Mouse (Mus musculus): ENCODE results near the gene Ccdc51. TPM values are rescaled to one million over a fixed set of nuclear protein-coding genes. Genes with fewer than 3 reads are reported as not detected.

The Ccdc51 gene
- polyA plus RNA-seq, 1 experiment: 12.4 TPM

DNA sequence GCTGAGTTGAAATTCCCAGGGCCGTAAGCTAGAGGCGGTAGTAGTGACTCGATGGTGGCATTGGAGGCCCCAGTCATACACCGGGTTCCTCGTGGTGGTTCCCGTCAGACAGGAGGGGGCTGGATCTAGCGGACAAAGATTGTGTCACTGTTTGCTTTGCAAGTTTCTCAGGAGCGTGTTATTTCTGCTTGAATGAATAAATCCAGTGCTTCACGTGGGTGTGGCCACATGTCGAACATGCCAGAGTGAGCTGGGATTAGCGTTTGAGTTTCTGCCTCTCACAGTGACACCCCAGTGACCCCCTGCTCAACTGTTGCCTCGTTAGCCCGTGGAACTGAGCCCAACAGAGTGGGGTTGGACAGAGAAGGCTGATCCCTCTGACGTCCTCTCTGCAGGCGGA is 8.2 kb downstream of the Ccdc51 start:
- Histone ChIP-seq H3K79me2 (ENCODE audit: control insufficient read depth, insufficient read depth) (no peaks in the 10 kb centered on the region), H3K79me3 (ENCODE audit: low read depth) (no peaks in the 10 kb centered on the region), H3K27me3 (ENCODE audit: control insufficient read depth, insufficient read depth, insufficient read length) (no peaks in the 10 kb centered on the region), H3ac (ENCODE audit: control insufficient read depth, insufficient read length, low read depth) (no peak overlapping the region), H3K36me3 (ENCODE audit: control insufficient read depth, insufficient read depth) (peaks cover 5% of the 10 kb centered on the region), H3K4me3 (ENCODE audit: insufficient read depth, poor library complexity, severe bottlenecking) (no peak overlapping the region)
- TF ChIP-seq MYOD1 (IDR thresholded peaks at IDR 0.05; ENCODE audit: control insufficient read depth, insufficient read length, low read depth) (no peak), MYOG (IDR thresholded peaks at IDR 0.05; ENCODE audit: control insufficient read depth, extremely low read depth, insufficient read length) (no peak), CEBPB (IDR thresholded peaks at IDR 0.05; ENCODE audit: low read depth) (no peak), FOSL1 (IDR thresholded peaks at IDR 0.05; ENCODE audit: insufficient read depth, low read length, poor library complexity, severe bottlenecking) (no peak), MAX (IDR thresholded peaks at IDR 0.05) (no peak), CTCF (IDR thresholded peaks at IDR 0.05; ENCODE audit: control insufficient read depth, insufficient read depth, insufficient read length) (no peak), USF1 (IDR thresholded peaks at IDR 0.05; ENCODE audit: low read depth) (no peak)

DNA sequence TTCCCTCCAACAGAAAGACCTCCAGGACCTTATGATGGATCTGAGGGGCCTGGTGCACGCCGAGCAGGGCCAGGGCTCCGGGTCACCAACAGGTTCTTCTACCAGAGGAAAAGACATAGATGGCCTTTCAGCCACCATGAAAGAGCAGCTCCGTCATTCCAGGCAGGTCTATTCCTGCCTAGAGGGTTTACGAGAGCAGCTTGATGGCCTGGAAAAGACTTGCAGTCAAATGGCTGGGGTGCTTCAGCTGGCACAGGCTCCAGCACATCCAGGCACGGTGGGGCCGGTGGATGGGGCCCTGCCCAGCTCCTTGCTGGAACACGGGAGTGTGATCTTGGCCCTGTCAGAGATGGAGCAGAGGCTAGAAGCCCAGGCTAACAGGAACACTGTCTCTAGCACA is 9.5 kb downstream of the Ccdc51 start:
- Histone ChIP-seq H3K4me3 (ENCODE audit: insufficient read depth, poor library complexity, severe bottlenecking) (no peak overlapping the region), H3K79me2 (ENCODE audit: control insufficient read depth, insufficient read depth) (peaks cover 5% of the 10 kb centered on the region), H3ac (ENCODE audit: control insufficient read depth, insufficient read length, low read depth) (no peak overlapping the region), H3K79me3 (ENCODE audit: low read depth) (no peaks in the 10 kb centered on the region), H3K27me3 (ENCODE audit: control insufficient read depth, insufficient read depth, insufficient read length) (no peaks in the 10 kb centered on the region), H3K36me3 (ENCODE audit: control insufficient read depth, insufficient read depth) (peaks cover 5% of the 10 kb centered on the region)
- no peak for TF ChIP-seq FOSL1 (IDR thresholded peaks at IDR 0.05; ENCODE audit: insufficient read depth, low read length, poor library complexity, severe bottlenecking)
- TF ChIP-seq CEBPB (IDR thresholded peaks at IDR 0.05; ENCODE audit: low read depth): no peak

DNA sequence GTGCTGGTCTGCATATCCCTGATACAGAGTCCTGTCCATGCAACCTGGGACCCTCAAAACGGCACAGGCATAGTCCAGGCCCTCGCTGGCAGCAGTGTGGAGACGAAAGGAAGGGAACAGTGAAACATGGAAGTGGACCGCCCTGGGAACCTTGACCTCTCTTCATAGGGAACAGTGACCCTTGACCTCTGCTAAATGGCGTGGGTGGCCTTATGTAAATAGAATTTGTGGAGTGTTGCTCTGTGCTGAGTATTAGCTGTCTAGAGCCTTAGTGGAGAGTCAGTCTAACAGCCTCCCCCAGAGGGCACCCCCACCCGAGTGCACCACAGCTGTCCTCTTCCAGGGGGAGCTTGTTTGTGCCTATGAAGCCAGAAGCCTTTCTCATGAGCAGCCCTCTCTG is 10.5 kb downstream of the Ccdc51 start:
- TF ChIP-seq CTCF (IDR thresholded peaks at IDR 0.05; ENCODE audit: control insufficient read depth, insufficient read depth, insufficient read length): no peak
- no peak for TF ChIP-seq MAX (IDR thresholded peaks at IDR 0.05)
- TF ChIP-seq CEBPB (IDR thresholded peaks at IDR 0.05; ENCODE audit: low read depth): no peak
- TF ChIP-seq MYOG (IDR thresholded peaks at IDR 0.05; ENCODE audit: control insufficient read depth, extremely low read depth, insufficient read length): no peak
- TF ChIP-seq USF1 (IDR thresholded peaks at IDR 0.05; ENCODE audit: low read depth): no peak
- TF ChIP-seq FOSL1 (IDR thresholded peaks at IDR 0.05; ENCODE audit: insufficient read depth, low read length, poor library complexity, severe bottlenecking): no peak
- no peak for TF ChIP-seq MYOD1 (IDR thresholded peaks at IDR 0.05; ENCODE audit: control insufficient read depth, insufficient read length, low read depth)
- Histone ChIP-seq H3K36me3 (ENCODE audit: control insufficient read depth, insufficient read depth) (peaks cover 5% of the 10 kb centered on the region), H3K4me3 (ENCODE audit: insufficient read depth, poor library complexity, severe bottlenecking) (no peak overlapping the region), H3K27me3 (ENCODE audit: control insufficient read depth, insufficient read depth, insufficient read length) (no peaks in the 10 kb centered on the region), H3K79me2 (ENCODE audit: control insufficient read depth, insufficient read depth) (peaks cover 7% of the 10 kb centered on the region), H3K79me3 (ENCODE audit: low read depth) (no peaks in the 10 kb centered on the region), H3ac (ENCODE audit: control insufficient read depth, insufficient read length, low read depth) (no peak overlapping the region)

DNA sequence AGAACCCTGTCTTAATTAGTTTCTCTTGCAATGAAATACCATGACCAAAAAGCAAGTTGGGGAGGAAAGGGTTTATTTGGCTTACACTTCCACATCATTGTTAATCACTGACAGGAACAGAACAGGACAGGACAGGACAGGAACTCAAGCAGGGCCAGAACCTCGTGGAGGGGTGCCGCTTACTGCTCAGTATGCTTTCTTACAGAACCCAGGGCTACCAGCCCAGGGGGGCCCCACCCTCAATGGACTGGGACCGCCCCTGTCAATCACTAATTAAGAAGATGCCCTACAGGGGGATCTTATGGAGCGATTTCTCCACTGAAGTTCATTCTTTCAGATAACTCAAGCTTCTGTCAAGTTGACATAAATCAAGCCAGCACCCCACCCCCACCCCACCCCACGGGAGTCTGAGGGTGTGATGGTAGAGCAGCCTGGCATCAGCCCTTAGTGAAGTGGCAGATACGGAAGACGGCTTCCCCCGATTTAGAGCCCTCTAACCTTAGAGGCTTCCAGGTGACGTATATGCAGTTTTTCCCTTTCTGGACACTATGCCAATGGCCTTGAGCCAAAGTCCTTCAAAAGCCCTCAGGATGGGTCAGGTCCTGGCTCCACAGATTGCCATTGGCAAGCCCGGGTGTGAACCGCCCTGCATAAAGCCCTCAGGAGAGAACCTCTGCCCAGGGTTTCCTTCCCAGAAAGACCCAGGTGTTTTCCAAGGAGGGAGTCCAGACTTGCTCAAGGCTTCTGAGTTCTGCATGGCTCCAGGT is 11.7 kb downstream of the Ccdc51 start:
- Histone ChIP-seq H3K27me3 (ENCODE audit: control insufficient read depth, insufficient read depth, insufficient read length) (no peaks in the 10 kb centered on the region), H3K36me3 (ENCODE audit: control insufficient read depth, insufficient read depth) (peaks cover 5% of the 10 kb centered on the region), H3K79me2 (ENCODE audit: control insufficient read depth, insufficient read depth) (peaks cover 7% of the 10 kb centered on the region), H3K4me3 (ENCODE audit: insufficient read depth, poor library complexity, severe bottlenecking) (no peak overlapping the region), H3ac (ENCODE audit: control insufficient read depth, insufficient read length, low read depth) (no peak overlapping the region), H3K79me3 (ENCODE audit: low read depth) (no peaks in the 10 kb centered on the region)
- TF ChIP-seq MAX (IDR thresholded peaks at IDR 0.05) (no peak), MYOD1 (IDR thresholded peaks at IDR 0.05; ENCODE audit: control insufficient read depth, insufficient read length, low read depth) (no peak), CTCF (IDR thresholded peaks at IDR 0.05; ENCODE audit: control insufficient read depth, insufficient read depth, insufficient read length) (no peak), MYOG (IDR thresholded peaks at IDR 0.05; ENCODE audit: control insufficient read depth, extremely low read depth, insufficient read length) (no peak), USF1 (IDR thresholded peaks at IDR 0.05; ENCODE audit: low read depth) (no peak), CEBPB (IDR thresholded peaks at IDR 0.05; ENCODE audit: low read depth) (no peak), FOSL1 (IDR thresholded peaks at IDR 0.05; ENCODE audit: insufficient read depth, low read length, poor library complexity, severe bottlenecking) (no peak)

DNA sequence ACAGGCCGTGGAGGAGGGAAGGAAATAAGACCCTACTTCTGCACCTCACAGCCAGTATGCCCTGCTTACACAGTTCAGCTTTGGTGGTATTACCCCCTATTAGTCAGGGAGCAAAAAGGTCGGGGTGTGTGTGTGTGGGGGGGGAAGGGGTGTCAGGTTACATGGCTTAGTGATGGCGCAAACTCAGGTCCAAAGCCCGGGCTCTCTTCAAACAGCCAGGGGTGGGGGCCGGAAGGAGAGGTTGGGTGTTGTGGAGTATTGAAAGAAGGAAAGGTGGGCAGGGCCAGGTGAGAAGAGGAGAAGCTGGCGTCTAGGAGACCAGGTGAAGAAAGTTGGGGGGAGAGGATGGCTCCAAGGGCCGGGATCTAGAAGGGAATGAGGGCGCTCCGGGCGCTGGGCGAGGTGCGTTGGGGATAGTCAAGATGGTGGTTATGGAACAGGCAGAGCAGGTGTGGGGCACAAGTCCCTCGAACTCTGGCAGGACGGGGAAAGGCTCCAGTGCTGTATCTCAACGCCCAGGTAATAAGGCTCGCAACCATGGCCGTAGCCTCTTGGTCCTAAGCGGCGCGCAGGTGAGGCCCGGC is 12.4 kb downstream of the Ccdc51 start:
- H3K4me3 ChIP-seq (ENCODE audit: insufficient read depth, poor library complexity, severe bottlenecking): peak overlapping the region; percentile 38
- peak overlapping the region; percentile 44 for H3ac ChIP-seq (ENCODE audit: control insufficient read depth, insufficient read length, low read depth)
- no peaks in the 10 kb centered on the region for H3K79me3 ChIP-seq (ENCODE audit: low read depth)
- peaks cover 7% of the 10 kb centered on the region for H3K79me2 ChIP-seq (ENCODE audit: control insufficient read depth, insufficient read depth)
- peaks cover 5% of the 10 kb centered on the region for H3K36me3 ChIP-seq (ENCODE audit: control insufficient read depth, insufficient read depth)
- no peaks in the 10 kb centered on the region for H3K27me3 ChIP-seq (ENCODE audit: control insufficient read depth, insufficient read depth, insufficient read length)
- TF ChIP-seq FOSL1 (IDR thresholded peaks at IDR 0.05; ENCODE audit: insufficient read depth, low read length, poor library complexity, severe bottlenecking): no peak
- TF ChIP-seq CTCF (IDR thresholded peaks at IDR 0.05; ENCODE audit: control insufficient read depth, insufficient read depth, insufficient read length): no peak
- TF ChIP-seq MAX (IDR thresholded peaks at IDR 0.05): no peak
- no peak for TF ChIP-seq MYOG (IDR thresholded peaks at IDR 0.05; ENCODE audit: control insufficient read depth, extremely low read depth, insufficient read length)
- TF ChIP-seq CEBPB (IDR thresholded peaks at IDR 0.05; ENCODE audit: low read depth): no peak
- TF ChIP-seq MYOD1 (IDR thresholded peaks at IDR 0.05; ENCODE audit: control insufficient read depth, insufficient read length, low read depth): no peak
- TF ChIP-seq USF1 (IDR thresholded peaks at IDR 0.05; ENCODE audit: low read depth): no peak
